Mouse (Mus musculus): ENCODE results near the gene Cdkl5.

DNA sequence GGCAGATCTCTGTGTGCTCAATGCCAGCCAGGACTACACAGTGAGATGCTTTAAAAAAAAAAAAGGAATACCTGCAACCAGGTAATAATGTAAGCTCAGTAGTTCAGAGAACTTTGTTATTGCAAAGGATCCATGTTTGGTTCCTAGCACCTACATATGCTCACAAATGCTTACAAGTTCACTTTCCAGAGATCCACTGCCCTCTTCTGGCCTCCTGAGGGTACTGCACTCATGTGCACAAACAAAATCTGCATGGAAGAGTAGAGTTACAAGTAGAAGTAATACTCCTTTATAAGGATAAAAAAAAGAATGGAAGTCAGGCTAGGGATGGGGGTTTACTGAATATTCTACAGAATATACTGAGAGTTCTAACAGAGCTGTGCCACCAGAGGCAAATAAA is 63.8 kb downstream of the Cdkl5 start:
- TF ChIP-seq CTCF (IDR thresholded peaks at IDR 0.05; ENCODE audit: control insufficient read depth, insufficient read depth, insufficient read length) (no peak), CEBPB (IDR thresholded peaks at IDR 0.05; ENCODE audit: low read depth) (no peak), MYOD1 (IDR thresholded peaks at IDR 0.05; ENCODE audit: control insufficient read depth, insufficient read length, low read depth) (no peak), USF1 (IDR thresholded peaks at IDR 0.05; ENCODE audit: low read depth) (no peak), MAX (IDR thresholded peaks at IDR 0.05) (no peak)
